Mouse (Mus musculus) monocyte, adult 5-6 weeks (primary cell): Measurements from ENCODE around the gene Arnt2. TPM values are rescaled to one million over a fixed set of nuclear protein-coding genes. Genes with fewer than 3 reads are reported as not detected.

ENCODE experiments used
- ATAC-seq: fragments of 153-309, 156-312 bp; replicated peaks from 2 replicates; pipeline ENCODE4 v1.8.0; 2017; ENCODE audit warnings: mild to moderate bottlenecking; ENCODE audit not compliant: low TSS enrichment, insufficient number of reproducible peaks, severe bottlenecking, poor library complexity, low FRiP score
- total RNA-seq: library from RNA; stranded (forward); fragments of 200-1000, 200-491, 200-594 nt; gene quantifications from 3 replicates; pipeline ENCODE4 v1.2.3, GENCODE M21; 2017

Gene Arnt2
- total RNA-seq, 1 experiment from 2014 or later = not detected

GRCm38 (mm10) chr7:84355619-84356570 lies 54.1 kb downstream of the Arnt2 start:
- ATAC-seq = 0 out of 2 replicates have a peak, but pooled peaks have one; percentile 23

GRCm38 (mm10) chr7:84354890-84355289 lies 55.1 kb downstream of the Arnt2 start:
- ATAC-seq = no peak

GRCm38 (mm10) chr7:84350529-84350928 lies 59.4 kb downstream of the Arnt2 start:
- no peak for ATAC-seq

GRCm38 (mm10) chr7:84349976-84350375 lies 60.0 kb downstream of the Arnt2 start:
- ATAC-seq = no peak

DNA sequence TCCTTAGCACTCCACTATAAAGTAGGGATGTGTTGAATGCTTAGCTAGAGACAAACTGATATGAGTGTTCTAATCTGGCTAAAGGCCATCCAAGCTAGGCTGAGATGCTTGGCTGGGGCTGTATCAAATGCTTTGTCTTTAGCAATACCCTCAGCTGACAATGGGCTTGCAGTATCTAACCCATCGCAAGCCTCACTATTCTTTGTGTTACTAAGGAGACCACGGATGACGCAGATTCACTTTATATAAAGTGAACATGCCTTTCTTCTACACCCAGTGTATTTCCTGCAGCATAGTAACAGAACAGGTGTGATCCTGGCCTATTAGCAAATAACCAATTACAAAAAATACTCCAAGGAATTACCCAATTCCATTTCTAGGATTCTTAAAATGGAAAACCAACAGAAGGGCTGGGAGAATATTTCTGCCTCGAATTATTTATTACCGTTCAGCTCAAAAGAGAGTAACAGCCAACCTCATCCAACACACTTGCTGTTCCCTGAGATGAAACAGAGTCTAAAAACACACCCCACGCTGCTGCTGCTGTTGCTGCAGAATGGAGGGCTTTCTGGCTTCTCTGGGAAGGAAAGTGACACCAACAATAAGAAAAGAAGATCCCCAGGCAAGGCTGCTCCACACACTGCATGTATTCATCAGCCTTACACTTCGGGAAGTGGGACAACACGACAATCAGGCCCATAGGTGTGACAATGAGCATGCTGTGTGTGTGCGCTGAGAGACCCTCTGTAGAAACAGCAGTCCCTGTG lies 61.6 kb downstream of the Arnt2 start:
- ATAC-seq = no peak

GRCm38 (mm10) chr7:84343160-84343559 lies 66.8 kb downstream of the Arnt2 start:
- ATAC-seq = no peak

DNA sequence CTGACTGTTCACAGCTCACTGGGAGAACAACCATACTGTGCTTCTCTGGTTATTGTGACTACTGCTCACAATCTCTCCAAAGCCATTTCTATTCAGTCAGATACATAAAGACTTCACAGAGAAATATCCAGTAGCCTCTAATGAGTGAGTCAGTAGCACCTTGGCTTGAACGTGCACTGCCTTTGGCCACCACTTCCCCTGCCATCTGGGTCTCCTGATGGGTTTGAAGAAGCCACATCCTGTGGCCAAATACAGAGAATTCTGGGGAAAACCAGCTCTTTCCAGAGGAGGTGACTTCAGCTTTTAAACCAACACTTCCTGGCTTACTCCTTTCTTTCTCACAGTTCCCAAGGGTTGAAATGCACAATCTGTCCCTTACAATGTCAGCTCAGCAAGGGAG lies 69.0 kb downstream of the Arnt2 start:
- no peak for ATAC-seq

GRCm38 (mm10) chr7:84339186-84339585 lies 70.8 kb downstream of the Arnt2 start:
- ATAC-seq = no peak

GRCm38 (mm10) chr7:84337768-84338167 lies 72.2 kb downstream of the Arnt2 start:
- ATAC-seq = no peak

- ATAC-seq = no peak
Observed at GRCm38 (mm10) chr7:84336907-84337306, 73.1 kb downstream of the Arnt2 start.

DNA sequence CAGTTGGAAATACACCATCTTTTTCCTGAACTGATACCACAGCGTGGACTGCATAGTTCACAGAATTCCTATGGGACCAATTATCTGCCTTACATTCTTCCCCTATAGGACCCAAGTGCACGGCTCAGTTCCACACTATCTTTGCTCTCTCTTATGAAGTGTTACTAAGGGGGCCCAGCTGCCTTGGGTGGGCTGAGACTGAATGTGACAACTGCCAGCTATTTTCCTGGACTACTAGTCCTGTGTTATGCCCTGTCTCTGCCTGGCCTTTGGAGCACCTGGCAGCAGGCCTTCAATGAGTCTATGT lies 73.4 kb downstream of the Arnt2 start:
- ATAC-seq = no peak

GRCm38 (mm10) chr7:84335766-84336579 lies 74.0 kb downstream of the Arnt2 start:
- no peak for ATAC-seq

- ATAC-seq = no peak
Observed at GRCm38 (mm10) chr7:84333996-84334395, 76.0 kb downstream of the Arnt2 start.

- no peak for ATAC-seq
Observed at GRCm38 (mm10) chr7:84332295-84333168, 77.4 kb downstream of the Arnt2 start.

GRCm38 (mm10) chr7:84329174-84329583 lies 80.8 kb downstream of the Arnt2 start:
- ATAC-seq = no peak

GRCm38 (mm10) chr7:84328770-84329169 lies 81.2 kb downstream of the Arnt2 start:
- no peak for ATAC-seq

DNA sequence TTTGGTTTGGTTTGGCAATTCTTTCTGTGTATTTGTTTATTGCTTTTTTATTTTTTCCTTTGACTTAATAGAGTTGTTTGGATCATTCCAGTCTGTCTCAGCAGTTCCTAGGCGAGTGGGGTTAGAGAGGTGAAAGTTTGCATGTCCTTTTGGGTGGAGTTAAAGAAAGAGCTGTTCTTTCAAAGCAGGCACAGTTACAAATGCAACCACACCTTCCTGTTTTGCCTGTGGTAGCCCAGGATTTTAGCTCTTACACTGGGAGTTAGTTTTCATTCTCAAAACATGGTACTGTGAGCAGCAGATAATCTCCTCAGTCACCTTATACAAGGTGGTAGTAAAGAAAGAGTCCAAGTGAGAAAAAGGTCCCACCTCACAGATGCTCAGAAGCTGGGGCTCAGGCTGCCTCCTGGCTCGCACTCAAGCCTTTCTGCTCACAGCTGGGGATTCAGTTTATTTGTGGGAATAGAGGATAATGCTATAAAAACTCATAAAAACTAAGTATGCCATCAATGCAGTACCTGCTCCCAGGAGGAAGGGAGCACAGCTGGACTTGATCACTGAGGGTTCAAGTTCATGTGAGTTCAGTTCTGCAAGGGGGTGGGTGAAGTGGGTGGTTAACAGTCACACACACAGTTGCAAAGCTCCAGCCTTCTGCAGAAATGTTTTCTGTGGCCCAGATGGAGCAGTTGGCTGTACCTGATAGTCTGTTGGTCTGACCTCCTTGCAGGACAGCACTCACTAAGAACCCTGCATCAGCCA lies 84.2 kb downstream of the Arnt2 start:
- no peak for ATAC-seq
